Mouse (Mus musculus) ES-E14 (cell line): Measurements from ENCODE around the gene Rbfox2. TPM values are rescaled to one million over a fixed set of nuclear protein-coding genes. Genes with fewer than 3 reads are reported as not detected.

Experiments
- DNase-seq: peaks from one replicate; pipeline ENCODE4 v3.0.0-alpha.2; 2013; ENCODE audit warnings: low read depth, low spot score
- H3K27ac ChIP-seq: 2 replicates; pipeline ENCODE4 v1.5.1; 2012; ENCODE audit warnings: low read depth, mild to moderate bottlenecking, low read length, moderate library complexity, mixed read lengths; ENCODE audit not compliant: poor library complexity, insufficient read depth, severe bottlenecking
- H3K36me3 ChIP-seq: 2 replicates; pipeline ENCODE4 v1.6.1; 2012; ENCODE audit warnings: mild to moderate bottlenecking, low read length, moderate library complexity, mixed read lengths; ENCODE audit not compliant: control insufficient read depth, poor library complexity, insufficient read depth, severe bottlenecking
- H3K4me1 ChIP-seq, 2 experiments: fragments of 150-350 bp in 1 of 2; sonication (generic) in 1 of 2; 2 replicates each; pipeline ENCODE4 v1.6.1; 2012; ENCODE audit warnings: low read length in 2 of 2, mild to moderate bottlenecking in 1 of 2, mixed read lengths in 1 of 2; ENCODE audit not compliant: control insufficient read depth in 2 of 2, insufficient read depth in 2 of 2, poor library complexity in 1 of 2
- H3K4me3 ChIP-seq, 2 experiments: fragments of 150-350 bp in 1 of 2; sonication (generic) in 1 of 2; 2 replicates each; pipeline ENCODE4 v1.5.1; 2012; ENCODE audit warnings: low read length in 2 of 2, low read depth in 1 of 2, mild to moderate bottlenecking in 1 of 2, mixed read lengths in 1 of 2; ENCODE audit not compliant: insufficient read depth in 1 of 2, poor library complexity in 1 of 2, severe bottlenecking in 1 of 2
- H3K9ac ChIP-seq: 2 replicates; pipeline ENCODE4 v1.6.1; 2012; ENCODE audit warnings: low read depth, mild to moderate bottlenecking, low read length, mixed read lengths; ENCODE audit not compliant: poor library complexity, insufficient read depth, severe bottlenecking
- H3K9me3 ChIP-seq: fragments of 150-350 bp; sonication (generic); 2 replicates; pipeline ENCODE4 v1.6.1; 2012; ENCODE audit warnings: low read depth, mild to moderate bottlenecking, low read length; ENCODE audit not compliant: control insufficient read depth, insufficient read depth
- CHD2 ChIP-seq: IDR thresholded peaks from 2 replicates; pipeline ENCODE4 v1.6.1; 2014; ENCODE audit warnings: mild to moderate bottlenecking, low read depth, low read length, inconsistent platforms
- HCFC1 ChIP-seq: IDR thresholded peaks from 2 replicates; pipeline ENCODE4 v1.6.1; 2012; ENCODE audit warnings: low read length, inconsistent platforms, borderline replicate concordance; ENCODE audit not compliant: insufficient read depth
- MAFK ChIP-seq: IDR thresholded peaks from 2 replicates; pipeline ENCODE4 v1.6.1; 2014; ENCODE audit warnings: mild to moderate bottlenecking, low read depth, low read length, inconsistent platforms; ENCODE audit not compliant: insufficient read depth
- ZC3H11A ChIP-seq: IDR thresholded peaks from 2 replicates; pipeline ENCODE4 v1.6.1; 2012; ENCODE audit warnings: low read depth, mild to moderate bottlenecking, inconsistent platforms, low read length, borderline replicate concordance
- ZNF384 ChIP-seq: IDR thresholded peaks from 2 replicates; pipeline ENCODE4 v1.6.1; 2012; ENCODE audit warnings: low read depth, low read length, inconsistent platforms
- in situ Hi-C, 2 experiments: fragments of 600-800 bp; cut with MboI; formaldehyde crosslinking; loops; one replicate each; pipeline ENCODE4 v1.15.1; 2025; ENCODE audit warnings: low sequenced_read_pairs in 2 of 2, inconsistent platforms in 1 of 2; ENCODE audit not compliant: unreplicated experiment in 2 of 2
- total RNA-seq: library from RNA; depleted of rRNA; stranded (reverse); fragments of 300-350 nt; gene quantifications from 2 replicates; pipeline ENCODE4 v1.2.3, GENCODE M21; 2012

The Rbfox2 gene
- total RNA-seq, 1 experiment = 56.4 TPM

GRCm38 (mm10) chr15:77156525-77156924, 150.3 kb downstream of the Rbfox2 start:
- in situ Hi-C loops = no loop called here
- TF ChIP-seq CHD2 = no peak
- TF ChIP-seq ZC3H11A = no peak
- no peak for TF ChIP-seq HCFC1
- TF ChIP-seq ZNF384 = no peak
- TF ChIP-seq MAFK = no peak
- no peak overlapping the region for H3K27ac ChIP-seq
- no peak overlapping the region for H3K9ac ChIP-seq
- DNase-seq = no peak
- no peaks in the 10 kb centered on the region for H3K36me3 ChIP-seq
- no peaks in the 10 kb centered on the region for H3K9me3 ChIP-seq
- peaks cover 0 to 14% of the 10 kb centered on the region in 2 experiments; a peak in 2 of 4 replicates for H3K4me1 ChIP-seq
- no peak overlapping the region for H3K4me3 ChIP-seq

GRCm38 (mm10) chr15:77154248-77154785, 152.5 kb downstream of the Rbfox2 start:
- H3K27ac ChIP-seq = no peak overlapping the region
- in situ Hi-C loops = no loop called here
- no peaks in the 10 kb centered on the region for H3K36me3 ChIP-seq
- TF ChIP-seq MAFK (no peak), ZNF384 (no peak)
- DNase-seq = no peak
- no peaks in the 10 kb centered on the region for H3K9me3 ChIP-seq
- no peak overlapping the region for H3K4me3 ChIP-seq
- H3K4me1 ChIP-seq = peaks cover 5 to 24% of the 10 kb centered on the region in 2 experiments; a peak in 3 of 4 replicates
- no peak overlapping the region for H3K9ac ChIP-seq

- H3K4me3 ChIP-seq = peak overlapping the region; percentile 59 to 63
- peak overlapping the region; percentile 35; the same call in 1 of the 2 replicates for H3K27ac ChIP-seq
- H3K36me3 ChIP-seq = no peaks in the 10 kb centered on the region
- peaks cover 6 to 28% of the 10 kb centered on the region in 2 experiments; a peak in 3 of 4 replicates for H3K4me1 ChIP-seq
- DNase-seq = peak; percentile 80
- H3K9me3 ChIP-seq = no peaks in the 10 kb centered on the region
- in situ Hi-C loops = no loop called here
- TF ChIP-seq CHD2 (no peak), HCFC1 (no peak), ZNF384 (no peak), ZC3H11A (no peak), MAFK (no peak)
- H3K9ac ChIP-seq = peak overlapping the region; percentile 48; the same call in 1 of the 2 replicates
These were observed 153.2 kb downstream of the Rbfox2 start for GRCm38 (mm10) chr15:77153625-77154024.

- peak; percentile 26 for DNase-seq
- peak overlapping the region; percentile 48; the same call in 1 of the 2 replicates for H3K9ac ChIP-seq
- peak overlapping the region; percentile 75; the same call in 1 of the 2 replicates for H3K27ac ChIP-seq
- TF ChIP-seq MAFK = no peak
- no peaks in the 10 kb centered on the region for H3K9me3 ChIP-seq
- no peaks in the 10 kb centered on the region for H3K36me3 ChIP-seq
- peaks cover 8 to 29% of the 10 kb centered on the region in 2 experiments; a peak in 3 of 4 replicates for H3K4me1 ChIP-seq
- peak overlapping the region; percentile 59 to 63 for H3K4me3 ChIP-seq
- in situ Hi-C loops = no loop called here
These were observed 153.7 kb downstream of the Rbfox2 start for GRCm38 (mm10) chr15:77153088-77153546.

GRCm38 (mm10) chr15:77152336-77153087, 154.3 kb downstream of the Rbfox2 start:
- H3K4me1 ChIP-seq = peaks cover 8 to 29% of the 10 kb centered on the region in 2 experiments; a peak in 3 of 4 replicates
- no peaks in the 10 kb centered on the region for H3K36me3 ChIP-seq
- no peak for DNase-seq
- in situ Hi-C loops = no loop called here
- no peaks in the 10 kb centered on the region for H3K9me3 ChIP-seq
- TF ChIP-seq ZC3H11A (no peak), MAFK (no peak), HCFC1 (no peak), ZNF384 (no peak), CHD2 (no peak)
- peak overlapping the region; percentile 45; the same call in 1 of the 2 replicates for H3K9ac ChIP-seq
- peak overlapping the region; percentile 75; the same call in 1 of the 2 replicates for H3K27ac ChIP-seq
- peak overlapping the region; percentile 59 to 63 for H3K4me3 ChIP-seq
